Mouse (Mus musculus) erythroblast, embryonic 14.5 days (primary cell): Measurements from ENCODE around the gene Pnma1.

ENCODE experiments used
- GATA1 ChIP-seq: IDR thresholded peaks from 2 replicates; pipeline ENCODE4 v1.6.1; 2012; ENCODE audit warnings: low read length, inconsistent platforms, mixed read lengths
- TAL1 ChIP-seq: IDR thresholded peaks from 3 replicates; pipeline ENCODE4 v1.6.1; 2012; ENCODE audit warnings: low read length, inconsistent platforms, mixed read lengths

- TF ChIP-seq GATA1 (no peak), TAL1 (no peak)
Observed at GRCm38 (mm10) chr12:84185547-84185946, 37.3 kb upstream of the Pnma1 start.
